Mouse (Mus musculus): ENCODE measurements at regions not wholly inside any gene's neighbourhood (a gene's known extent, or its start where the extent isn't known, plus 50 kb on each side); places are given as distances from the start of the nearest gene placed in this dataset.

GRCm38 (mm10) chr17:29775836-29776235 lies 59.0 kb upstream of the Ccdc167 start:
- no peaks in the 10 kb centered on the region for H3K36me3 ChIP-seq (ENCODE audit: control insufficient read depth, insufficient read depth, low read length)
- 85% methylated on average over 14 of the region's 14 CpGs for whole genome bisulfite sequencing
- H3K4me3 ChIP-seq (ENCODE audit: low read depth, low read length) = no peak overlapping the region
- TF ChIP-seq CTCF (IDR thresholded peaks at IDR 0.05; ENCODE audit: extremely low read depth, insufficient read length, insufficient replicate concordance, low read depth, low read length) = no peak
- TF ChIP-seq POLR2A (IDR thresholded peaks at IDR 0.05; ENCODE audit: low read depth, low read length) = no peak
- no peaks in the 10 kb centered on the region for H3K4me1 ChIP-seq (ENCODE audit: control insufficient read depth, insufficient read depth, insufficient read length, low read length)
- no peaks in the 10 kb centered on the region for H3K27me3 ChIP-seq (ENCODE audit: control insufficient read depth, insufficient read depth, low read length)
- H3K27ac ChIP-seq (ENCODE audit: insufficient read depth, low read depth, low read length) = no peak overlapping the region

- Histone ChIP-seq H3K27me3 (ENCODE audit: control insufficient read depth, insufficient read depth, low read length) (no peaks in the 10 kb centered on the region), H3K4me1 (ENCODE audit: control insufficient read depth, insufficient read depth, insufficient read length, low read length) (peaks cover 9% of the 10 kb centered on the region; the same call in 1 of the 2 replicates), H3K36me3 (ENCODE audit: control insufficient read depth, insufficient read depth, low read length) (no peaks in the 10 kb centered on the region), H3K4me3 (ENCODE audit: low read depth, low read length) (no peak overlapping the region), H3K27ac (ENCODE audit: insufficient read depth, low read depth, low read length) (no peak overlapping the region)
- WGBS = 17% methylated on average over 14 of the region's 14 CpGs
- TF ChIP-seq POLR2A (IDR thresholded peaks at IDR 0.05; ENCODE audit: low read depth, low read length) (no peak), CTCF (IDR thresholded peaks at IDR 0.05; ENCODE audit: extremely low read depth, insufficient read length, insufficient replicate concordance, low read depth, low read length) (peak; percentile 62; the same call in 1 of the 2 replicates)
Measured at GRCm38 (mm10) chr17:29773339-29773738, 56.5 kb upstream of the Ccdc167 start.

GRCm38 (mm10) chr17:29770914-29771313 lies 54.1 kb upstream of the Ccdc167 start:
- H3K27ac ChIP-seq (ENCODE audit: insufficient read depth, low read depth, low read length) = no peak overlapping the region
- no peaks in the 10 kb centered on the region for H3K36me3 ChIP-seq (ENCODE audit: control insufficient read depth, insufficient read depth, low read length)
- H3K4me3 ChIP-seq (ENCODE audit: low read depth, low read length) = no peak overlapping the region
- peaks cover 9% of the 10 kb centered on the region; the same call in 1 of the 2 replicates for H3K4me1 ChIP-seq (ENCODE audit: control insufficient read depth, insufficient read depth, insufficient read length, low read length)
- H3K27me3 ChIP-seq (ENCODE audit: control insufficient read depth, insufficient read depth, low read length) = no peaks in the 10 kb centered on the region
- 68% methylated on average over 9 of the region's 9 CpGs for WGBS
- no peak for TF ChIP-seq CTCF (IDR thresholded peaks at IDR 0.05; ENCODE audit: extremely low read depth, insufficient read length, insufficient replicate concordance, low read depth, low read length)
- TF ChIP-seq POLR2A (IDR thresholded peaks at IDR 0.05; ENCODE audit: low read depth, low read length) = no peak

GRCm38 (mm10) chr17:29769631-29770030 lies 52.8 kb upstream of the Ccdc167 start:
- Histone ChIP-seq H3K27me3 (ENCODE audit: control insufficient read depth, insufficient read depth, low read length) (no peaks in the 10 kb centered on the region), H3K4me1 (ENCODE audit: control insufficient read depth, insufficient read depth, insufficient read length, low read length) (peaks cover 9% of the 10 kb centered on the region; the same call in 1 of the 2 replicates), H3K27ac (ENCODE audit: insufficient read depth, low read depth, low read length) (no peak overlapping the region), H3K36me3 (ENCODE audit: control insufficient read depth, insufficient read depth, low read length) (no peaks in the 10 kb centered on the region), H3K4me3 (ENCODE audit: low read depth, low read length) (no peak overlapping the region)
- TF ChIP-seq POLR2A (IDR thresholded peaks at IDR 0.05; ENCODE audit: low read depth, low read length) = no peak
- no peak for TF ChIP-seq CTCF (IDR thresholded peaks at IDR 0.05; ENCODE audit: extremely low read depth, insufficient read length, insufficient replicate concordance, low read depth, low read length)
- 58% methylated on average over 10 of the region's 10 CpGs for WGBS

- Histone ChIP-seq H3K27ac (ENCODE audit: insufficient read depth, low read depth, low read length) (0 out of 2 replicates have a peak overlapping the region, but pooled peaks have one; percentile 31), H3K27me3 (ENCODE audit: control insufficient read depth, insufficient read depth, low read length) (no peaks in the 10 kb centered on the region), H3K36me3 (ENCODE audit: control insufficient read depth, insufficient read depth, low read length) (no peaks in the 10 kb centered on the region), H3K4me3 (ENCODE audit: low read depth, low read length) (no peak overlapping the region), H3K4me1 (ENCODE audit: control insufficient read depth, insufficient read depth, insufficient read length, low read length) (peaks cover 9% of the 10 kb centered on the region; the same call in 1 of the 2 replicates)
- 23% methylated on average over 7 of the region's 7 CpGs for WGBS
- no peak for TF ChIP-seq CTCF (IDR thresholded peaks at IDR 0.05; ENCODE audit: extremely low read depth, insufficient read length, insufficient replicate concordance, low read depth, low read length)
- TF ChIP-seq POLR2A (IDR thresholded peaks at IDR 0.05; ENCODE audit: low read depth, low read length) = no peak
Measured at GRCm38 (mm10) chr17:29769143-29769542, 52.3 kb upstream of the Ccdc167 start.

- peaks cover 9% of the 10 kb centered on the region; the same call in 1 of the 2 replicates for H3K4me1 ChIP-seq (ENCODE audit: control insufficient read depth, insufficient read depth, insufficient read length, low read length)
- no peak overlapping the region for H3K4me3 ChIP-seq (ENCODE audit: low read depth, low read length)
- H3K36me3 ChIP-seq (ENCODE audit: control insufficient read depth, insufficient read depth, low read length) = no peaks in the 10 kb centered on the region
- TF ChIP-seq CTCF (IDR thresholded peaks at IDR 0.05; ENCODE audit: extremely low read depth, insufficient read length, insufficient replicate concordance, low read depth, low read length) = no peak
- TF ChIP-seq POLR2A (IDR thresholded peaks at IDR 0.05; ENCODE audit: low read depth, low read length) = no peak
- WGBS = 72% methylated on average over 5 of the region's 5 CpGs
- no peak overlapping the region for H3K27ac ChIP-seq (ENCODE audit: insufficient read depth, low read depth, low read length)
- no peaks in the 10 kb centered on the region for H3K27me3 ChIP-seq (ENCODE audit: control insufficient read depth, insufficient read depth, low read length)
Measured at GRCm38 (mm10) chr17:29768642-29769041, 51.8 kb upstream of the Ccdc167 start.

Data from small intestine, adult 2 months (tissue).